Comparison of ENCODE assay signal across 9 mouse cellular contexts in the genomic region with DNA sequence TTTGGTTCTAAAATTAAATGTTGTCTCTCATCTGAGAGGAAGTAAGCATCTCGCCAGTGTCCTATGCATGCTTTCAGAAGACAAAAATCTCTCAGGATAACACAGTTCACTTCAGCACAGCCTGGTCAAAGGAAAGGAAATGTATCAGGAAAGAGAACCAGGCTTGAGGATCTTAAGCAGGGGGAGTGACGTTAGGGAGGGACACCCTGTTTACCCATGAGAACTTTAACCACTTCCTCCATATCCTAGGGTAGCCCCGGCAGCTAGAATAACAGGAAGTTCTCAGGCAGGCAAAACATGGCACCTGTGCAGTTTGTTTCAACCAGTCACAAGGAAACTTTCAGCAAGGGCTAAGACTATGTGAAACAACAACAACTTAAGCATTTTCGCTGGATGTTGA. TPM values are rescaled to one million over a fixed set of nuclear protein-coding genes. Genes with fewer than 3 reads are reported as not detected.
DNase-seq lines count a peak whose midpoint lies in the region; ATAC-seq and TF ChIP-seq lines count a peak whose summit lies in the region.
"Had no signal": no experiment of that assay in that cellular context is flagged by ENCODE, and none has a peak within 500 bp of the region (broad histone marks: within the 10 kb centered on the region; RNA-seq: fewer than 3 reads in every experiment).

No protein-coding gene starts in this region.

- no peak overlapping the region for H3K9ac ChIP-seq in liver, embryonic 15.5 days

- no peaks in the 10 kb centered on the region for H3K36me3 ChIP-seq in liver, embryonic 15.5 days (replicated peaks)
- H3K36me3 ChIP-seq in small intestine, adult 2 months (ENCODE audit: control insufficient read depth, insufficient read depth, low read length), result no peaks in the 10 kb centered on the region

- DNase-seq in CD4-positive, CD25-positive, alpha-beta regulatory T cell, adult 2 months (ENCODE audit: low read depth, low spot score), result peak; percentile 66
- DNase-seq in cerebellum, postnatal 36 days, result no peak
- no peak for DNase-seq in cerebellum, postnatal 25 days
- DNase-seq in right cerebral cortex, adult 18-20 months, result no peak
- DNase-seq: gastrocnemius, adult 2 months had no signal

- no peak overlapping the region for H3K4me3 ChIP-seq in liver, embryonic 15.5 days (replicated peaks)
- H3K4me3 ChIP-seq in small intestine, adult 2 months (ENCODE audit: low read depth, low read length), result no peak overlapping the region
- H3K4me3 ChIP-seq: gastrocnemius, adult 2 months had no signal

- WGBS in liver, embryonic 15.5 days (ENCODE audit: insufficient replicate concordance), result 17% methylated on average over 4 of the region's 4 CpGs
- 40% methylated on average over 4 of the region's 4 CpGs for WGBS in small intestine, adult 2 months

- H3K27ac ChIP-seq in liver, embryonic 15.5 days (replicated peaks), result no peak overlapping the region; the same call in 1 of the 2 replicates
- H3K27ac ChIP-seq in small intestine, adult 2 months (ENCODE audit: insufficient read depth, low read depth, low read length), result peak overlapping the region; percentile 11; the same call in 1 of the 2 replicates
- H3K27ac ChIP-seq: gastrocnemius, adult 2 months had no signal

- H3K4me2 ChIP-seq in liver, embryonic 15.5 days, result no peak overlapping the region

- peak; percentile 98 for ATAC-seq in activated CD4-positive, CD25-positive, alpha-beta regulatory T cell, adult 4 months
- ATAC-seq in liver, embryonic 15.5 days (ENCODE audit: insufficient read depth), result peak; percentile 51

- no peaks in the 10 kb centered on the region for H3K27me3 ChIP-seq in liver, embryonic 15.5 days
- H3K27me3 ChIP-seq in small intestine, adult 2 months (ENCODE audit: control insufficient read depth, insufficient read depth, low read length), result no peaks in the 10 kb centered on the region

- no peak for TF ChIP-seq CTCF in small intestine, adult 2 months (IDR thresholded peaks at IDR 0.05; ENCODE audit: extremely low read depth, insufficient read length, insufficient replicate concordance, low read depth, low read length)

- TF ChIP-seq POLR2A in small intestine, adult 2 months (IDR thresholded peaks at IDR 0.05; ENCODE audit: low read depth, low read length), result no peak

- no peaks in the 10 kb centered on the region for H3K4me1 ChIP-seq in liver, embryonic 15.5 days (replicated peaks)
- no peaks in the 10 kb centered on the region for H3K4me1 ChIP-seq in small intestine, adult 2 months (ENCODE audit: control insufficient read depth, insufficient read depth, insufficient read length, low read length)

- no peaks in the 10 kb centered on the region for H3K9me3 ChIP-seq in liver, embryonic 15.5 days (replicated peaks)

RNA-seq across cellular contexts. Expression of a gene that starts 25.8 kb away (rescaled TPM):
- polyA plus RNA-seq in activated CD4-positive, CD25-positive, alpha-beta regulatory T cell, adult 4 months (2017; shearing (Covaris generic)), result under 1 TPM in 1 of 2 experiments, not detected in 1; 0.17 TPM
- 0.06 TPM in 1 of 2 replicates, not detected in the other for polyA plus RNA-seq in liver, embryonic 15.5 days (2015; fragmentation: Nextera tagmentation; extraction: Ambion mirVana)
- 0.14 TPM in 1 of 2 replicates, not detected in the other for polyA plus RNA-seq in small intestine, adult 2 months (2012; rRNA removed)
- polyA plus RNA-seq: limb, embryonic 14.5 days had no signal
